Mouse (Mus musculus) ovary, adult 18-20 months (tissue): Measurements from ENCODE around the gene Fam169a.
"Not testable (repeated sequence)": the region's sequence is repeated elsewhere in the genome, so short reads cannot be mapped to it uniquely, and the experiment has no call there.

Experiments
- DNase-seq: peaks from one replicate; pipeline ENCODE4 v3.0.0; 2022; ENCODE audit warnings: low spot score, mixed read lengths

Gene Fam169a

GRCm38 (mm10) chr13:97080201-97080600, 13.1 kb downstream of the Fam169a start:
- no peak for DNase-seq

- no peak for DNase-seq
Measured at GRCm38 (mm10) chr13:97080615-97081014, 13.5 kb downstream of the Fam169a start.

GRCm38 (mm10) chr13:97082432-97082831, 15.3 kb downstream of the Fam169a start:
- DNase-seq = no peak

GRCm38 (mm10) chr13:97086316-97086715, 19.2 kb downstream of the Fam169a start:
- no peak for DNase-seq

GRCm38 (mm10) chr13:97087421-97087820, 20.3 kb downstream of the Fam169a start:
- DNase-seq = no peak

- DNase-seq = no peak
Measured at GRCm38 (mm10) chr13:97088183-97088582, 21.1 kb downstream of the Fam169a start.

GRCm38 (mm10) chr13:97095726-97096125, 28.6 kb downstream of the Fam169a start:
- DNase-seq = no peak

GRCm38 (mm10) chr13:97099187-97099852, 32.2 kb downstream of the Fam169a start, which contains the start of gene Gm6169:
TSS of gene Gm6169 (minus strand) at chr13:97099237.
- peak; percentile 16 for DNase-seq

GRCm38 (mm10) chr13:97104996-97105395, 37.9 kb downstream of the Fam169a start:
- no peak for DNase-seq

- not testable (repeated sequence) for DNase-seq
Measured at GRCm38 (mm10) chr13:97107721-97108120, 40.6 kb downstream of the Fam169a start.

- DNase-seq = no peak
Measured at GRCm38 (mm10) chr13:97109046-97109445, 42.0 kb downstream of the Fam169a start.

- DNase-seq = no peak
Measured at GRCm38 (mm10) chr13:97121341-97121740, 54.3 kb downstream of the Fam169a start.

GRCm38 (mm10) chr13:97129654-97130053, 62.6 kb downstream of the Fam169a start:
- not testable (repeated sequence) for DNase-seq

GRCm38 (mm10) chr13:97130413-97130812, 63.3 kb downstream of the Fam169a start:
- not testable (repeated sequence) for DNase-seq

GRCm38 (mm10) chr13:97137466-97138400, 70.6 kb downstream of the Fam169a start, which contains the start of the genes Gfm2 and Nsa2:
TSS of gene Gfm2 (plus strand) at chr13:97137937.
TSS of gene Nsa2 (minus strand) at chr13:97137937.
- peak; percentile 79 for DNase-seq

GRCm38 (mm10) chr13:97138404-97138931, 71.4 kb downstream of the Fam169a start:
- not testable (repeated sequence) for DNase-seq

GRCm38 (mm10) chr13:97142321-97142720, 75.2 kb downstream of the Fam169a start:
- no peak for DNase-seq

- DNase-seq = no peak
Measured at GRCm38 (mm10) chr13:97145834-97146233, 78.7 kb downstream of the Fam169a start.

- DNase-seq = no peak
Measured at GRCm38 (mm10) chr13:97175520-97176264, 108.6 kb downstream of the Fam169a start.

- no peak for DNase-seq
Measured at GRCm38 (mm10) chr13:97176731-97177130, 109.6 kb downstream of the Fam169a start.

- no peak for DNase-seq
Measured at GRCm38 (mm10) chr13:97178943-97179342, 111.9 kb downstream of the Fam169a start.
